Mouse (Mus musculus): ENCODE results near the gene Gpr132. TPM values are rescaled to one million over a fixed set of nuclear protein-coding genes. Genes with fewer than 3 reads are reported as not detected.

Gene Gpr132
- polyA plus RNA-seq, 1 experiment = 15.8 TPM

DNA sequence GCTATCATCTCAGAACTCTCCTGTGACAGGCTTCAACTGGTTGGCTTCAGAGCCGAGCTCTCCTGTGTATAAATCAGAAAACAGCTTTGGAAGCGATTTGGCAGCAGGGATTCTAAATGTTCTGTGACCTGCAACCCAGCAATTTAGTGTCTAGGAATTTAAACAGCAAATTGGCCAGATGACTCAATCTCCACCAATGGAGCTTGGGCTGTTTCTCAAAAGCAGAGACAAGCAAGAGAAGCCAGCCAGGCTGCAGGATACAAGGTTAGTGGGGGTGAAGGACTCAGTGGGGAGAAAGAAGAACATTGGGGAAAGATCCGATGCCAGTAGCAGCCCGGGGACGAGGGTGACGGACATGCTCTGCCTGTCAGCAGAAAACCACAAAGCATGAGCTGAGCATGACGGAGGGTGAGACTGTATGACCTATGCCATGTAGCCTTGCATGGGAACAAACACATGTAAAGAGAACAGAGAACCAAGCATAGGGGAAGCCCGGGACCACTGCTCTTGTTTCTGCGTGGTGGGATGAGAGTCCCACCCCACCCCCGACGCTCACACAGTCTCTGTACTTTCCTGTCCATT is 26.4 kb upstream of the Gpr132 start:
- 13% methylated on average over 11 of the region's 11 CpGs for WGBS
- no peak overlapping the region for H3K4me3 ChIP-seq (replicated peaks; ENCODE audit: control insufficient read depth, low read depth, low read length)
- H3K27ac ChIP-seq (ENCODE audit: control insufficient read depth, insufficient read depth, low read depth, low read length, poor library complexity) = no peak overlapping the region; the same call in 1 of the 2 replicates

DNA sequence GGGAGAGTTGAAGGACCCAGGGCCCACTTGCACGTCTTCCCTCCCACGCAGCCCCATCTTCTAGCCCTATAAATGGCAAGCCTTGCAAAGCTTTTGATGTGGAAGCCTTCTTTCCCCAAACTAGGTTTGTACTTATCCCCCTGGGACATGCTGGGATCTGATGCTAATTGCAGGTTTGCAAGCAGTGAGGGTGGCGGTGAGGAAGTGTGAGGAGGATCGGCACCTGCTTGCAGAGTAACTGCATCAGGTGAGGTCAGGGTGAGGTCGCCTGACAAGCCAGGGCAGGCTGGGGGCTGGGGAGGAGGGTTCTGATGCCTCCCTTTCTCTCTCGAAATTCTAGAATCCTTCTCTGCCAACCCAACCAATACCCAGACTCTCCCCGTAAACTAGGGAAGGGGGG is 17.4 kb upstream of the Gpr132 start:
- 58% methylated on average over 7 of the region's 7 CpGs for WGBS
- H3K4me1 ChIP-seq (ENCODE audit: control insufficient read depth, insufficient read depth, low read length) = no peaks in the 10 kb centered on the region; the same call in 1 of the 2 replicates
- TF ChIP-seq CTCF (IDR thresholded peaks at IDR 0.05; ENCODE audit: control insufficient read depth, insufficient read depth, low read length) = no peak
- H3K4me3 ChIP-seq (replicated peaks; ENCODE audit: control insufficient read depth, low read depth, low read length) = no peak overlapping the region
- no peak overlapping the region for H3K27ac ChIP-seq (ENCODE audit: control insufficient read depth, insufficient read depth, low read depth, low read length, poor library complexity)

More for the DNA sequence above, 26.4 kb upstream of the Gpr132 start:
- H3K4me1 ChIP-seq (ENCODE audit: control insufficient read depth, insufficient read depth, low read length) = peaks cover 5% of the 10 kb centered on the region
- no peak for TF ChIP-seq POLR2A (IDR thresholded peaks at IDR 0.05; ENCODE audit: borderline replicate concordance, control insufficient read depth, low read depth, low read length)
- TF ChIP-seq CTCF (IDR thresholded peaks at IDR 0.05; ENCODE audit: control insufficient read depth, insufficient read depth, low read length) = no peak

DNA sequence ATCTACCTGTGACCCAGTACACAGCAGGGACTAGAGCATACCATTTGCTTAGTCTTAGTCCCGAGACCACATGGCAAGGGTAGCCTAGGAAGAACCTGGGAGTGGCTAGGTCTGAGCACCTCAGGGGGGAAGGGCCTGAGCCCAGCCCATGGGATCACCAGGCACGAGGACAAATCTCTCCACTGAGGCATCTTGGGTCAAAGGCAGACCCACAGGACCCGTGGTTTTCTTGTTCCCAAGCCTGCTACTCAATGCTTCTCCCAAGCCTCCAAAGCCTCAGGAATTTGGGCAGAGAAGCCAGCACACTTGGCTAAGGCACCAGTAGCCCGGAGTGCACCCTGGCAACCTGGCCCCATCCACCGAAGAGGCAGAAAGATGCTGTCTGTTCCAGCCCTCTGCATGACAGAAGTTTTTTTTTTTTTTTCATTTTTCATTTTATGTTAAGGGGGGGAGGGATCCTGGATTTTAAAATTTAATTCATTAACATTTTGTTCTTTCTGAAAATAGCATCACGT is 13.3 kb upstream of the Gpr132 start:
- no peak overlapping the region for H3K27ac ChIP-seq (ENCODE audit: control insufficient read depth, insufficient read depth, low read depth, low read length, poor library complexity)
- H3K4me1 ChIP-seq (ENCODE audit: control insufficient read depth, insufficient read depth, low read length) = peaks cover 1% of the 10 kb centered on the region
- no peak overlapping the region for H3K4me3 ChIP-seq (replicated peaks; ENCODE audit: control insufficient read depth, low read depth, low read length)
- TF ChIP-seq POLR2A (IDR thresholded peaks at IDR 0.05; ENCODE audit: borderline replicate concordance, control insufficient read depth, low read depth, low read length) = no peak
- no peak for TF ChIP-seq CTCF (IDR thresholded peaks at IDR 0.05; ENCODE audit: control insufficient read depth, insufficient read depth, low read length)
- WGBS = 69% methylated on average over 6 of the region's 6 CpGs

DNA sequence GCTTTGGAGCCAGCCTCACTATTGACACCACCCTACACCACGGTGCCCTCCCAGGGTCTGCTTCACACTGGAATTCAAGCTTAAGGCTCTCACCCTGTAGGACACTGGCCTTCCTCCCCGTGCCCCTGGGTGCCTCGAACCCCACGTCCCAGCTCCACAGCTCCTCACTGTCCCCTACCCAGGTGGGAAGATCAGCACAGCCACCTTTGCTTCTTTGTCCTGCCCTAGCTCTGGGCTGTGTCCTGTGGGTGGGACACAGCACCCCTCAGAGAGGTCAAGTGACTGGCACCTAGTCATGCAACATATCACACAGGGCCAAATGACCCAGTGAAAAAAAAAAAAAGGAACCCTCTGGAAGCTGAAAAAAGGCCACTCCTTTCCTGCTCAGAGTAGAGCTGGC is 12.6 kb upstream of the Gpr132 start:
- H3K4me3 ChIP-seq (replicated peaks; ENCODE audit: control insufficient read depth, low read depth, low read length) = no peak overlapping the region
- TF ChIP-seq CTCF (IDR thresholded peaks at IDR 0.05; ENCODE audit: control insufficient read depth, insufficient read depth, low read length) = no peak
- TF ChIP-seq POLR2A (IDR thresholded peaks at IDR 0.05; ENCODE audit: borderline replicate concordance, control insufficient read depth, low read depth, low read length) = no peak
- 79% methylated on average over 4 of the region's 4 CpGs for WGBS
- peaks cover 4% of the 10 kb centered on the region for H3K4me1 ChIP-seq (ENCODE audit: control insufficient read depth, insufficient read depth, low read length)
- H3K27ac ChIP-seq (ENCODE audit: control insufficient read depth, insufficient read depth, low read depth, low read length, poor library complexity) = no peak overlapping the region

DNA sequence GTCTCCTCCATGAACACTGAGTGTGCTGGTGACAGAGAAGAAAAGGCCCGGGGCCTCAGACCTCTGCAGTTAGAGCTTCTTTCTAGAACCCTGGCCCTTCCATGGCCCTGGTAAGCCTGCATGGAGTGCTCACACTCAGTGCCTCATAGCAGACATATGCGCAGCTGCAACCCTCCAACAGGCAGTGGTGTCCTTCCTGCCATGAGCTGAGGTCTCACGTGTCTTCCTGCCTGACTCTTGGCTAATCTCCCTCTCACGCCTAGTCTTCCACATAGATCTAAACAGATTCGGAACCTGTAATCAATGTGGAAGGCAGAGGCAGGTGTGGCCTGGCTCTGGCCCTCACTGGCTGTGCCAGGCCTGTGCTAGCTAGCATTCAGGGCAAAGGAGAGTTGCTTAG is 11.7 kb upstream of the Gpr132 start:
- WGBS = 23% methylated on average over 5 of the region's 5 CpGs
- H3K4me3 ChIP-seq (replicated peaks; ENCODE audit: control insufficient read depth, low read depth, low read length) = no peak overlapping the region
- TF ChIP-seq CTCF (IDR thresholded peaks at IDR 0.05; ENCODE audit: control insufficient read depth, insufficient read depth, low read length) = no peak
- TF ChIP-seq POLR2A (IDR thresholded peaks at IDR 0.05; ENCODE audit: borderline replicate concordance, control insufficient read depth, low read depth, low read length) = no peak
- no peak overlapping the region for H3K27ac ChIP-seq (ENCODE audit: control insufficient read depth, insufficient read depth, low read depth, low read length, poor library complexity)
- peaks cover 4% of the 10 kb centered on the region for H3K4me1 ChIP-seq (ENCODE audit: control insufficient read depth, insufficient read depth, low read length)

DNA sequence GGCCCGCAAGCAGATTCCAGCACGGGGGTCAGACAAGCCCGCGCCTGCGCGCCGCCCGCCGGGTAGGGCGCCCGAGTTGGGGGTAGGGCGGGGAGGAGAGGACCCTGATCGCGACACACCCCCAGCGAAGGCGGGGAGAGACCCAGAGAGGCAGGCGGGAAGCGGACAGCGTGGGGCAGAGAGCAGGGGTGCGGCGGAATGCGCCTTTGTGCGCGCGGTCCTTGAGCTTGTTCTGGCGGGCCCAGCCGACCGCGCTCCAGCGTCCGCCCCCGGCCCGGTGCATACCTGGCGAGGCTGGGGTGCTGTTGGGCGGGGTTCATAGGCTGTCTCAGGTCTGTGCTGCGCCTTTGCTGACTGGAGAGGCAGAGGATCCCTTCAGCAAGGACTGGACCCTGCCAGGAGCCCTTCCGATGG is 9.6 kb upstream of the Gpr132 start:
- Histone ChIP-seq H3K4me1 (ENCODE audit: control insufficient read depth, insufficient read depth, low read length) (peaks cover 5% of the 10 kb centered on the region), H3K4me3 (replicated peaks; ENCODE audit: control insufficient read depth, low read depth, low read length) (no peak overlapping the region), H3K27ac (ENCODE audit: control insufficient read depth, insufficient read depth, low read depth, low read length, poor library complexity) (no peak overlapping the region)
- no peak for TF ChIP-seq CTCF (IDR thresholded peaks at IDR 0.05; ENCODE audit: control insufficient read depth, insufficient read depth, low read length)
- TF ChIP-seq POLR2A (IDR thresholded peaks at IDR 0.05; ENCODE audit: borderline replicate concordance, control insufficient read depth, low read depth, low read length) = no peak
- WGBS = 3% methylated on average over 37 of the region's 37 CpGs

DNA sequence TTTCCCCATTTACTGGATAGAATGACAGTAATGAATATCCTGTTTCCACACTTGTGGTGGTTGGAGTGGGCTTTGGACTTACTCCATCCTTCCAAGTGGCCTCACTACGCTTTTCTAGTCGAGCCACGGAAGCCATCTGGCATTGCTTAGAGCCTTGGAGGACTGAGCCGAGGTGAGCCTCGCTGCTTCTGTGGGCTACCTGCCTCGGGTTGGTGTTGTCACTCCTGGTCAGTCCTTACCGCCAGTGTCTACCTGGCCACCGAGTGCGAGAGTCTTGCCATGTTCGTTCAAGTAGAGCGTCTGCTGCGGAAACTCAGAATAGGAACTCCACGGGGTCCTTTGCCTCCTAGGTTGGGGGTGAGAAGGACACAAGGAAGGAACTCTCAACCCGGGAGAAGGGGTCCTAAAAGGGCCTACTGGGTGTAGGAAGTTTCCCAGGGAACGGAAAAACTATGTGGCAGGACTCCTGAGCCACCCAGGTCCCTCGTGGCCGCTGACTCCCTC is 9.1 kb upstream of the Gpr132 start:
- TF ChIP-seq POLR2A (IDR thresholded peaks at IDR 0.05; ENCODE audit: borderline replicate concordance, control insufficient read depth, low read depth, low read length) (no peak), CTCF (IDR thresholded peaks at IDR 0.05; ENCODE audit: control insufficient read depth, insufficient read depth, low read length) (no peak)
- no peak overlapping the region for H3K4me3 ChIP-seq (replicated peaks; ENCODE audit: control insufficient read depth, low read depth, low read length)
- 4% methylated on average over 17 of the region's 17 CpGs for WGBS

DNA sequence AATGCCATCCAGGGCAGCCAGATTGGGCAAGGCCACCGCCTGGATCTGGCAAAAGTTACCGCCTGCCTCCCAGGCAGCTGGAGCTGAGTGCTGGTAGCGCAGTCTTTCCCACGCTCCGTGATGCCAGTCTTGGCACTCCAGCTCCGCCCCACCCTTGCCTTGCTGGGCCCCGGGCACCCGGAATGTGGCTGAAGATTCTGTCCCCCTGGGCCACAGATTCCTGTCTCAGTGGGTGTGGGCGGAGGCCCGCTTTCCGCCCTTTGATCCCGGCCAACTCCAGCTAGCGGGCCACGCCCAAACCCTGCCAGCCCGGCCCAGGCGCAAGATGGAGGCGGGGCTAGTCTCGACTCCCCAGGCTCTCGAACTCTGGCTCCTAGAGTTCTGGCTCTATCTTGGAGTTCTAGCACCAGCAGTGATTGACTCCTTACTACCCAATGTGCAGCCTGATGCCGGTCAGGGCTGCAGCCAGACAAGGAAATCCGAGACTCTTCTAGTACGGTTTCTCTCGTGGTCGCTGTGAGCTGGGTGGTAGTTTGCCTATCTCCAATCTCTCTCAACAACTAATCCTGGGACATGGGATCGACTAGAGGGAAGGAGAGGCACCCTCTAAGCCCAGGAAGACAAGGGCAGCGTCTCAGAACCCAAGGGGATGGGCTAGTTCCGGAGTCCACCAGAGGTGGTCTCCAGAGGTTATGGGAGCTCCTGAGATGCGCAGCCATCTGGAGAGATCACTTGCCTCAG is 8.5 kb upstream of the Gpr132 start:
- no peak overlapping the region for H3K4me3 ChIP-seq (replicated peaks; ENCODE audit: control insufficient read depth, low read depth, low read length)
- no peak for TF ChIP-seq CTCF (IDR thresholded peaks at IDR 0.05; ENCODE audit: control insufficient read depth, insufficient read depth, low read length)
- TF ChIP-seq POLR2A (IDR thresholded peaks at IDR 0.05; ENCODE audit: borderline replicate concordance, control insufficient read depth, low read depth, low read length) = no peak; the same call in 1 of the 2 replicates
- no peak overlapping the region for H3K27ac ChIP-seq (ENCODE audit: control insufficient read depth, insufficient read depth, low read depth, low read length, poor library complexity)
- peaks cover 5% of the 10 kb centered on the region for H3K4me1 ChIP-seq (ENCODE audit: control insufficient read depth, insufficient read depth, low read length)
- 5% methylated on average over 28 of the region's 28 CpGs for WGBS

More for the DNA sequence above, 9.1 kb upstream of the Gpr132 start:
- H3K4me1 ChIP-seq (ENCODE audit: control insufficient read depth, insufficient read depth, low read length) = peaks cover 5% of the 10 kb centered on the region
- no peak overlapping the region for H3K27ac ChIP-seq (ENCODE audit: control insufficient read depth, insufficient read depth, low read depth, low read length, poor library complexity)

Measured in bone marrow, adult 2 months (tissue).